Mouse (Mus musculus) forebrain, embryonic 12.5 days (tissue): ENCODE data around the gene Fgfr2. TPM values are rescaled to one million over a fixed set of nuclear protein-coding genes. Genes with fewer than 3 reads are reported as not detected.
A peak's percentile ranks its signal among the peaks of the same experiment; 100 is the strongest.

Experiments used
- ATAC-seq: fragments of 200-750 bp; cut with Nextera tagmentation; 2 replicates; pipeline ENCODE4 v1.8.0; 2017; ENCODE audit warnings: moderate TSS enrichment; ENCODE audit not compliant: low FRiP score
- H3K27ac ChIP-seq: fragments of 300-500 bp; sonication (generic); 2 replicates; pipeline ENCODE4 v1.5.1; 2016; ENCODE audit warnings: mild to moderate bottlenecking
- H3K27me3 ChIP-seq: fragments of 300-500 bp; sonication (generic); 2 replicates; pipeline ENCODE4 v1.6.1; 2016; ENCODE audit warnings: mild to moderate bottlenecking
- H3K36me3 ChIP-seq: fragments of 300-500 bp; sonication (generic); replicated peaks from 2 replicates; pipeline ENCODE4 v1.6.1; 2016; ENCODE audit warnings: mild to moderate bottlenecking
- H3K4me1 ChIP-seq: fragments of 300-500 bp; sonication (generic); 2 replicates; pipeline ENCODE4 v1.6.1; 2016
- H3K4me2 ChIP-seq: fragments of 300-500 bp; sonication (generic); 2 replicates; pipeline ENCODE4 v1.6.1; 2016; ENCODE audit warnings: mild to moderate bottlenecking, moderate library complexity
- H3K4me3 ChIP-seq: fragments of 300-500 bp; sonication (generic); replicated peaks from 2 replicates; pipeline ENCODE4 v1.5.1; 2016; ENCODE audit warnings: mild to moderate bottlenecking
- H3K9ac ChIP-seq: fragments of 300-500 bp; sonication (generic); 2 replicates; pipeline ENCODE4 v1.6.1; 2016; ENCODE audit warnings: mild to moderate bottlenecking
- H3K9me3 ChIP-seq: fragments of 300-500 bp; sonication (generic); 2 replicates; pipeline ENCODE4 v1.6.1; 2016
- WGBS: fragments of 180-500 bp; shearing (Covaris S2); methylation state at CpG from one replicate; pipeline ENCODE4 v1.1.7; 2016; 5-methylcytosine and 5-hydroxymethylcytosine counted together
- polyA plus RNA-seq: library from polyadenylated mRNA; unstranded; fragments of >200 nt; fragmentation: Nextera tagmentation; extraction: Ambion mirVana; gene quantifications from 2 replicates; pipeline ENCODE4 v1.2.1, GENCODE M21; 2016

Fgfr2 gene
- polyA plus RNA-seq, 1 experiment from 2014 or later = 89.6 TPM

GRCm38 (mm10) chr7:132302508-132303241 is 820.5 kb downstream of the Fgfr2 start:
- no peaks in the 10 kb centered on the region for H3K27me3 ChIP-seq
- no peak for ATAC-seq
- no peaks in the 10 kb centered on the region for H3K9me3 ChIP-seq
- no peak overlapping the region for H3K4me2 ChIP-seq
- no peak overlapping the region for H3K9ac ChIP-seq
- 81% methylated on average over 8 of the region's 8 CpGs for WGBS
- no peak overlapping the region for H3K4me3 ChIP-seq
- no peak overlapping the region for H3K27ac ChIP-seq
- H3K36me3 ChIP-seq = no peaks in the 10 kb centered on the region
- H3K4me1 ChIP-seq = peaks cover 11% of the 10 kb centered on the region

GRCm38 (mm10) chr7:132299661-132300210 is 823.4 kb downstream of the Fgfr2 start:
- Histone ChIP-seq H3K36me3 (no peaks in the 10 kb centered on the region), H3K4me2 (no peak overlapping the region), H3K27ac (no peak overlapping the region), H3K27me3 (no peaks in the 10 kb centered on the region), H3K9me3 (no peaks in the 10 kb centered on the region), H3K4me3 (no peak overlapping the region), H3K4me1 (peaks cover 3% of the 10 kb centered on the region), H3K9ac (no peak overlapping the region)
- ATAC-seq = no peak
- WGBS = 82% methylated on average over 5 of the region's 5 CpGs

- Histone ChIP-seq H3K9me3 (no peaks in the 10 kb centered on the region), H3K4me3 (no peak overlapping the region), H3K27me3 (no peaks in the 10 kb centered on the region), H3K4me2 (no peak overlapping the region), H3K9ac (no peak overlapping the region), H3K36me3 (no peaks in the 10 kb centered on the region), H3K27ac (no peak overlapping the region), H3K4me1 (no peaks in the 10 kb centered on the region)
- no peak for ATAC-seq
- 86% methylated on average over 7 of the region's 7 CpGs for WGBS
Observed at GRCm38 (mm10) chr7:132298412-132298990, 824.6 kb downstream of the Fgfr2 start.

- no peaks in the 10 kb centered on the region for H3K4me1 ChIP-seq
- H3K27ac ChIP-seq = no peak overlapping the region
- H3K4me3 ChIP-seq = no peak overlapping the region
- no peaks in the 10 kb centered on the region for H3K36me3 ChIP-seq
- WGBS = 89% methylated on average over 4 of the region's 4 CpGs
- no peaks in the 10 kb centered on the region for H3K9me3 ChIP-seq
- ATAC-seq = no peak
- H3K9ac ChIP-seq = no peak overlapping the region
- no peak overlapping the region for H3K4me2 ChIP-seq
- H3K27me3 ChIP-seq = no peaks in the 10 kb centered on the region
Observed at GRCm38 (mm10) chr7:132296661-132297443, 826.3 kb downstream of the Fgfr2 start.

- no peak overlapping the region for H3K27ac ChIP-seq
- H3K4me2 ChIP-seq = no peak overlapping the region
- H3K9ac ChIP-seq = no peak overlapping the region
- H3K36me3 ChIP-seq = no peaks in the 10 kb centered on the region
- no peaks in the 10 kb centered on the region for H3K9me3 ChIP-seq
- no peak overlapping the region for H3K4me3 ChIP-seq
- 77% methylated on average over 3 of the region's 3 CpGs for WGBS
- no peak for ATAC-seq
- no peaks in the 10 kb centered on the region for H3K27me3 ChIP-seq
- H3K4me1 ChIP-seq = no peaks in the 10 kb centered on the region
Observed at GRCm38 (mm10) chr7:132296132-132296531, 827.0 kb downstream of the Fgfr2 start.

- WGBS = 83% methylated on average over 3 of the region's 3 CpGs
- H3K9ac ChIP-seq = no peak overlapping the region
- no peak overlapping the region for H3K4me2 ChIP-seq
- H3K27me3 ChIP-seq = no peaks in the 10 kb centered on the region
- H3K27ac ChIP-seq = 0 out of 2 replicates have a peak overlapping the region, but pooled peaks have one; percentile 16
- no peaks in the 10 kb centered on the region for H3K9me3 ChIP-seq
- no peak overlapping the region for H3K4me3 ChIP-seq
- H3K36me3 ChIP-seq = no peaks in the 10 kb centered on the region
- peaks cover 65% of the 10 kb centered on the region for H3K4me1 ChIP-seq
- ATAC-seq = no peak
Observed at GRCm38 (mm10) chr7:132287340-132287664, 835.8 kb downstream of the Fgfr2 start.

- H3K4me2 ChIP-seq = no peak overlapping the region
- H3K27me3 ChIP-seq = no peaks in the 10 kb centered on the region
- peaks cover 70% of the 10 kb centered on the region for H3K4me1 ChIP-seq
- no peaks in the 10 kb centered on the region for H3K9me3 ChIP-seq
- H3K36me3 ChIP-seq = no peaks in the 10 kb centered on the region
- H3K27ac ChIP-seq = peak overlapping the region; percentile 37
- no peak overlapping the region for H3K4me3 ChIP-seq
- no peak for ATAC-seq
- no peak overlapping the region for H3K9ac ChIP-seq
- 54% methylated on average over 14 of the region's 14 CpGs for WGBS
Observed at GRCm38 (mm10) chr7:132286630-132287339, 836.4 kb downstream of the Fgfr2 start.

DNA sequence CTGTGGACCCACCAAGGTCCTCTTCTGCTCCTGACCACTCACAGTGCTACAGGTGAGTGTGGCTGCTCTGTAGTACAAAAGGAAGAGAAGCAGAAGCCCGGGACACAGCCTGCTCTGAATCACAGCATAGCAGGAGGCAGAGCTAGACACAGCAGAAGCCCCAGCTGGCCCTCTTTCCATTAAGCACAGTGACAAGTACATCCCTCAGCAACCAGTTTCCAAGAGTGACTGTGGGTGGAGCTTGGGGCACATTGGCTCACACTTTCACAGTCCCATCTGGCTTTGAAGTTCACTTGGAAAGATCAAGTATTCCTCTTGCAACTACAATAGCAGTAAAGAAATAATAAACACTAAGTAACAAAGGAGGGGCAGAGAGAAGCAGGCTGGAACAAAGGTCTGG is 838.4 kb downstream of the Fgfr2 start:
- Histone ChIP-seq H3K9ac (no peak overlapping the region), H3K4me2 (no peak overlapping the region), H3K9me3 (no peaks in the 10 kb centered on the region), H3K36me3 (no peaks in the 10 kb centered on the region), H3K27me3 (no peaks in the 10 kb centered on the region), H3K4me1 (peaks cover 72% of the 10 kb centered on the region), H3K4me3 (no peak overlapping the region), H3K27ac (peak overlapping the region; percentile 85)
- ATAC-seq = peak; percentile 44; the same call in 1 of the 2 replicates
- WGBS = 17% methylated on average over 1 of the region's 1 CpGs

- peak overlapping the region; percentile 85 for H3K27ac ChIP-seq
- 0 out of 2 replicates have a peak overlapping the region, but pooled peaks have one; percentile 3 for H3K9ac ChIP-seq
- ATAC-seq = peak; percentile 66
- H3K27me3 ChIP-seq = no peaks in the 10 kb centered on the region
- H3K4me2 ChIP-seq = no peak overlapping the region
- no peaks in the 10 kb centered on the region for H3K36me3 ChIP-seq
- H3K4me3 ChIP-seq = no peak overlapping the region
- WGBS = 35% methylated on average over 7 of the region's 7 CpGs
- H3K4me1 ChIP-seq = peaks cover 69% of the 10 kb centered on the region
- no peaks in the 10 kb centered on the region for H3K9me3 ChIP-seq
Observed at GRCm38 (mm10) chr7:132284048-132284737, 839.0 kb downstream of the Fgfr2 start.

DNA sequence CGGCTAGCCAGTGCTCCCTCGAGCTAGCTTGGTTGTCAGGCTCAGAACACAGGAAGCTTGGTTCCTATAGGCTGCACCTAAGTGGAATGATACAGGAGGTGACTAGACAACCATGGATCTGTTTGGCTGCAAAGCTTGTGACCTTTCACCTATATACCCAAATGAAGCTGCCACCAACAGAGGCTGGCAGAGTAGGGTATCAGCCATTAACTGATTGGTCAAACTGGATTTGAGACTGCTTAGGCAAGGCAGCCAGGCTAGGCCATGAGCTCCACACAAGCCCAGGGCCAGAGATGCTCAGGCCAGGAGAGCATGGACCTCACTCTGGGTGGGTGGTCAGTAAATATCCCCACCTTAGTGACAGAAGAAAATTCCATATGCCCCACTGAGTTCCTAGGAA is 840.6 kb downstream of the Fgfr2 start:
- Histone ChIP-seq H3K4me3 (no peak overlapping the region), H3K4me2 (no peak overlapping the region), H3K9ac (no peak overlapping the region), H3K27ac (peak overlapping the region; percentile 47; the same call in 1 of the 2 replicates), H3K4me1 (peaks cover 63% of the 10 kb centered on the region), H3K27me3 (no peaks in the 10 kb centered on the region), H3K36me3 (no peaks in the 10 kb centered on the region), H3K9me3 (no peaks in the 10 kb centered on the region)
- no peak for ATAC-seq
- 94% methylated on average over 2 of the region's 2 CpGs for WGBS

GRCm38 (mm10) chr7:132282161-132282560 is 841.0 kb downstream of the Fgfr2 start:
- H3K36me3 ChIP-seq = no peaks in the 10 kb centered on the region
- 80% methylated on average over 3 of the region's 3 CpGs for WGBS
- H3K4me2 ChIP-seq = no peak overlapping the region
- no peak overlapping the region for H3K9ac ChIP-seq
- no peaks in the 10 kb centered on the region for H3K27me3 ChIP-seq
- no peaks in the 10 kb centered on the region for H3K9me3 ChIP-seq
- H3K27ac ChIP-seq = peak overlapping the region; percentile 47; the same call in 1 of the 2 replicates
- no peak overlapping the region for H3K4me3 ChIP-seq
- peaks cover 60% of the 10 kb centered on the region for H3K4me1 ChIP-seq
- no peak for ATAC-seq
